Mouse (Mus musculus): ENCODE results near the gene Ptprcap.

Ptprcap gene

GRCm38 (mm10) chr19:4164100-4164499 lies 10.7 kb downstream of the Ptprcap start:
- CTCF ChIA-PET, result no interaction called here

GRCm38 (mm10) chr19:4164721-4165120 lies 11.3 kb downstream of the Ptprcap start:
- CTCF ChIA-PET, result interaction anchor here (0.7 kb wide), 1 partner anchor 583 kb away, joined by 4 read pairs; no protein-coding TSS in a partner anchor

- CTCF ChIA-PET, result no interaction called here
These were observed 13.5 kb downstream of the Ptprcap start for GRCm38 (mm10) chr19:4166678-4167476.

GRCm38 (mm10) chr19:4169378-4169784 lies 16.0 kb downstream of the Ptprcap start:
- CTCF ChIA-PET, result interaction anchor here (0.7 to 0.8 kb wide), 2 partner anchors 14 to 27 kb away, joined by 3 read pairs; no protein-coding TSS in a partner anchor

GRCm38 (mm10) chr19:4169810-4170209 lies 16.4 kb downstream of the Ptprcap start:
- CTCF ChIA-PET, result no interaction called here

GRCm38 (mm10) chr19:4170723-4171392 lies 17.5 kb downstream of the Ptprcap start:
- CTCF ChIA-PET, result no interaction called here

- CTCF ChIA-PET, result no interaction called here
These were observed 18.2 kb downstream of the Ptprcap start for GRCm38 (mm10) chr19:4171393-4172290.

- CTCF ChIA-PET, result no interaction called here
These were observed 19.5 kb downstream of the Ptprcap start for GRCm38 (mm10) chr19:4172925-4173324.

- CTCF ChIA-PET, result interaction anchor here (0.7 kb wide), 1 partner anchor 20 kb away, joined by 3 read pairs; no protein-coding TSS in a partner anchor
These were observed 22.1 kb downstream of the Ptprcap start, which contains the start of gene Carns1 for GRCm38 (mm10) chr19:4175368-4175947. Carns1 (minus strand) TSS chr19:4175479.

- CTCF ChIA-PET, result no interaction called here
These were observed 27.0 kb downstream of the Ptprcap start for GRCm38 (mm10) chr19:4180411-4180810.

- CTCF ChIA-PET, result no interaction called here
These were observed 28.5 kb downstream of the Ptprcap start for GRCm38 (mm10) chr19:4181892-4182291.

- CTCF ChIA-PET, result no interaction called here
These were observed 30.3 kb downstream of the Ptprcap start for GRCm38 (mm10) chr19:4183689-4184088.

- CTCF ChIA-PET, result interaction anchor here (0.6 to 1.7 kb wide), 5 partner anchors 12 to 119 kb away, joined by 3 to 7 read pairs (median 3); no protein-coding TSS in a partner anchor
These were observed 31.9 kb downstream of the Ptprcap start for GRCm38 (mm10) chr19:4184976-4185975.

GRCm38 (mm10) chr19:4187303-4187702 lies 33.9 kb downstream of the Ptprcap start:
- CTCF ChIA-PET, result interaction anchor here (0.6 to 1.5 kb wide), 4 partner anchors 30 to 862 kb away, joined by 3 to 4 read pairs (median 4); no protein-coding TSS in a partner anchor

GRCm38 (mm10) chr19:4189051-4189620 lies 35.7 kb downstream of the Ptprcap start:
- CTCF ChIA-PET, result interaction anchor here (0.5 to 1.1 kb wide), 2 partner anchors 51 to 484 kb away, joined by 3 to 4 read pairs; no protein-coding TSS in a partner anchor

GRCm38 (mm10) chr19:4190831-4191334 lies 37.5 kb downstream of the Ptprcap start, which contains the start of gene Tbc1d10c:
Tbc1d10c (minus strand) TSS chr19:4191284.
- CTCF ChIA-PET, result interaction anchor here (0.8 kb wide), 2 partner anchors 13 to 36 kb away, joined by 3 read pairs; no protein-coding TSS in a partner anchor

GRCm38 (mm10) chr19:4191528-4192250 lies 38.3 kb downstream of the Ptprcap start, which contains the start of gene Ppp1ca:
Ppp1ca (plus strand) TSS chr19:4192065.
- CTCF ChIA-PET, result interaction anchor here (0.6 to 1.1 kb wide), 4 partner anchors 15 to 144 kb away, joined by 3 to 14 read pairs (median 4); partner anchors contain the start of gene Ptprcap

Measured in spleen, embryonic (tissue).